Mouse (Mus musculus) heart, embryonic 10.5 days (tissue): ENCODE measurements around the gene Olfr97. TPM values are rescaled to one million over a fixed set of nuclear protein-coding genes. Genes with fewer than 3 reads are reported as not detected.
A peak's percentile ranks its signal among the peaks of the same experiment; 100 is the strongest.

Source experiments
- DNase-seq: peaks from one replicate; pipeline ENCODE4 v3.0.0-alpha.2; 2017; ENCODE audit warnings: low spot score
- H3K27ac ChIP-seq: fragments of 300-500 bp; sonication (generic); 2 replicates; pipeline ENCODE4 v1.5.1; 2016; ENCODE audit warnings: mild to moderate bottlenecking
- H3K27me3 ChIP-seq: fragments of 300-500 bp; sonication (generic); 2 replicates; pipeline ENCODE4 v1.6.1; 2016; ENCODE audit warnings: mild to moderate bottlenecking; ENCODE audit not compliant: poor library complexity, insufficient read depth, severe bottlenecking
- H3K36me3 ChIP-seq: fragments of 300-500 bp; sonication (generic); 2 replicates; pipeline ENCODE4 v1.6.1; 2016; ENCODE audit warnings: mild to moderate bottlenecking, moderate library complexity
- H3K4me1 ChIP-seq: fragments of 300-500 bp; sonication (generic); 2 replicates; pipeline ENCODE4 v1.6.1; 2016; ENCODE audit warnings: mild to moderate bottlenecking
- H3K4me3 ChIP-seq: fragments of 300-500 bp; sonication (generic); 2 replicates; pipeline ENCODE4 v1.5.1; 2016; ENCODE audit warnings: mild to moderate bottlenecking, moderate library complexity
- H3K9me3 ChIP-seq: fragments of 300-500 bp; sonication (generic); 2 replicates; pipeline ENCODE4 v1.6.1; 2016; ENCODE audit warnings: mild to moderate bottlenecking, moderate library complexity
- WGBS: fragments of 180-500 bp; shearing (Covaris S2); methylation state at CpG from one replicate; pipeline ENCODE4 v1.1.7; 2016; 5-methylcytosine and 5-hydroxymethylcytosine counted together
- polyA plus RNA-seq: library from polyadenylated mRNA; unstranded; fragments of >200 nt; fragmentation: Nextera tagmentation; extraction: Ambion mirVana; gene quantifications from 2 replicates; pipeline ENCODE4 v1.2.1, GENCODE M21; 2016

Olfr97 gene
- polyA plus RNA-seq, 1 experiment from 2014 or later: not detected

DNA sequence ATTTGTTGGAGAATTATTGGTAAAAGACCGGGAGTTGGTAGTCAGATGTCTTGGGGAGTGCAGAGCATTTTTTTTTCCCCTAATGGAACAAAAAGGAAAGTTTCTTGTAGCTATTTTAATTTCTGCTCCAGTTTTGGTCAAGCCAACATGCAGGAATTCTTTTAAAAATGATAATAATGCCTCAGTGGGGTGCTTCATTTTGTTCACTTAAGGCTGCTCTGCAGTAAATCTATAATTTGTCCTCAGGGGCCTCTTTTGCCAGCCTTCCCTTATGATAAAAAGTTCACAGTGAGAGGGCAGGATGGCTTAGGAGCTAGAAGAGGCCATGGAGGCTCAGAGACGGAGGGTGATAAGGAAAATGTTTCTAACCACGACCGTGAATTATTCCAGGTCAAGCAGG is 17.3 kb downstream of the Olfr97 start, which contains the start of gene Olfr96:
TSS of gene Olfr96 (plus strand) at position 301 of the 400 bp plus-strand sequence.
- 59% methylated on average over 4 of the region's 4 CpGs for WGBS
- Histone ChIP-seq H3K9me3 (no peaks in the 10 kb centered on the region), H3K4me3 (no peak within 1 kb of the TSS), H3K27ac (no peak within 1 kb of the TSS), H3K27me3 (no peaks in the 10 kb centered on the region), H3K4me1 (no peaks in the 10 kb centered on the region), H3K36me3 (no peaks in the 10 kb centered on the region)
- DNase-seq: no peak

DNA sequence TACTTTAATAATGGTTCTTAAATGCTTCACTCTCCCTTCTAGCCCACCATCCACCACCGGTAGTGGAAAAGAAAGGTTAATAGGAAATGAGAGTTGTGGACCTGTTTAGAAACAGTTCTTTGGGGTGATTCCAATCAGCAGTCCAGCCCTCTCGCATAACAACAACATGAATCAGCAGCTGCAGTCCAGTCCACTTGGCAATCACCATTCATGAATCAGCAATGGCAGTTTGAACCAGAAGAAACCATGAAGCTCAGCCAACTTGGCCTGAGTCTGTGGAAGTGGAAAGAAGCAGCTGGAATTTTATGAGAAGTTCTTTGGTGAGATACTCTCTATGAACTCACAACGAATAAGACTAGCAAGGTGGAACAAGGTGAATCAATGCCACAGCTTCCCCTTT is 18.6 kb downstream of the Olfr97 start:
- Histone ChIP-seq H3K9me3 (no peaks in the 10 kb centered on the region), H3K27ac (no peak overlapping the region), H3K4me1 (no peaks in the 10 kb centered on the region), H3K27me3 (no peaks in the 10 kb centered on the region), H3K36me3 (no peaks in the 10 kb centered on the region), H3K4me3 (no peak overlapping the region)
- 71% methylated on average over 3 of the region's 3 CpGs for WGBS
- DNase-seq: no peak

DNA sequence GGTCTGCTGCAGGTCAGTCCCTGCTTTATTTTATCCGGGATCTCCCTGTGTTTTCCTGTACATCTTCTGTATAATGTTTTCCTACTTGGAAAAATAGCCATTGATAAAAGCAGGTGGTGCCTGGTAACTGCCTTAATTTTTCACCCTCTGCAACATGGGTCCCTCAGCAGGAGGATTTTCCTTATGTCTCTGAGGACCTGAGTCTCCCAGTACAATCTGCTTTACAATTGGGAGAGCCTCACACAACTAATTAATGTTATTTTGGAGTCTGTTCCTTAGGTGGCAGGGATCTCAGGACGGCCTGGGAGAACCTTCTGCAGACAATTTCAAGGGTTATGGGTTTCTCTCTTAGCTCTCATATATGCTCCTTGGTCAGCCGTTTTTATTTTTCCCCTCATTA is 24.1 kb downstream of the Olfr97 start, which contains the start of gene Olfr95:
TSS of gene Olfr95 (minus strand) at position 101 of the 400 bp plus-strand sequence.
- Histone ChIP-seq H3K27me3 (peaks cover 24% of the 10 kb centered on the region), H3K27ac (no peak within 1 kb of the TSS), H3K4me3 (no peak within 1 kb of the TSS), H3K4me1 (peaks cover 7% of the 10 kb centered on the region), H3K36me3 (no peaks in the 10 kb centered on the region), H3K9me3 (no peaks in the 10 kb centered on the region)
- no peak for DNase-seq
- 72% methylated on average over 3 of the region's 3 CpGs for WGBS

DNA sequence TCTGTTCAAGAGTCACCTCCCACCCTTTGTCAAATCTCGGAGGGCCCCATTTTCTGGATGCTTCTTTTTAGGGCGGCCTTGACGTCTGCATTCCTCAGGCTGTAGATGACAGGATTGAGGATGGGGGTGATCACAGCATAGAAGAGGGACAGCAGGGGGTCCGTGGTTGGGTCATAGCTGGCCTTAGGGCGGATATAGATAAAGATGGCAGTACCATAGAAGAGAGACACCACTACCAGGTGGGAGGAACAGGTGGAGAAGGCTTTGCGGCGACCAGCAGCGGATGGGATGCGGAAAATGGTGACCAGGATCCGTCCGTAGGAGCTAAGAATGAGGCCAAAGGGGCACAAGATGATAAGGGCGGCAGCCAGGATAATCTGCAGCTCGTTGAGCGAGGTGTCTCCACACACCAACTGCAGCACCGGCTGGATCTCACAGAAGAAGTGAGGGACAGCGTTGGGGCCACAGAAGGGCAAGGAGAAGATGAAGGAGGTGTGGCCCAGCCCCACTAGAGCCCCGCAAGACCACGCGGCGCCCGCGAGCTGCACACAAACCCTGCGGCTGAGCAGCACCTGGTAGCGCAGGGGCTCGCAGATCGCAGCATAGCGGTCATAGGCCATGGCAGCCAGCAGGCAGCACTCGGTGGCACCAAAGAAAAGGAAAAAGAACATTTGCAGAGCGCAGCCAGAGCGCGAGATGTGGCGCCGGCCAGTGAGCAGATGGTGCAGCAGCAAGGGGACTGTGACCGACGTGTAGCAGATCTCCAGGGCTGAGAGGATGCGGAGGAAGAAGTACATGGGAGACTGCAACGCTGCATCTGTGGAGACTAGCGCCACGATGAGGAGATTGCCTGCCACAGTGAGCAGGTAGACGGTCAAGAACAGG is 26.0 kb downstream of the Olfr97 start:
- no peak overlapping the region for H3K27ac ChIP-seq
- no peak for DNase-seq
- H3K9me3 ChIP-seq: no peaks in the 10 kb centered on the region
- peaks cover 27% of the 10 kb centered on the region for H3K27me3 ChIP-seq
- peaks cover 7% of the 10 kb centered on the region for H3K4me1 ChIP-seq
- WGBS: 13% methylated on average over 40 of the region's 40 CpGs
- no peaks in the 10 kb centered on the region for H3K36me3 ChIP-seq
- peak overlapping the region; percentile 56 for H3K4me3 ChIP-seq

GRCm38 (mm10) chr17:37203917-37204236 is 33.3 kb downstream of the Olfr97 start:
- 31% methylated on average over 3 of the region's 3 CpGs for WGBS
- Histone ChIP-seq H3K4me3 (no peak overlapping the region), H3K27me3 (peaks cover 14% of the 10 kb centered on the region; the same call in 1 of the 2 replicates), H3K9me3 (no peaks in the 10 kb centered on the region), H3K27ac (no peak overlapping the region), H3K36me3 (no peaks in the 10 kb centered on the region), H3K4me1 (no peaks in the 10 kb centered on the region)
- DNase-seq: no peak

DNA sequence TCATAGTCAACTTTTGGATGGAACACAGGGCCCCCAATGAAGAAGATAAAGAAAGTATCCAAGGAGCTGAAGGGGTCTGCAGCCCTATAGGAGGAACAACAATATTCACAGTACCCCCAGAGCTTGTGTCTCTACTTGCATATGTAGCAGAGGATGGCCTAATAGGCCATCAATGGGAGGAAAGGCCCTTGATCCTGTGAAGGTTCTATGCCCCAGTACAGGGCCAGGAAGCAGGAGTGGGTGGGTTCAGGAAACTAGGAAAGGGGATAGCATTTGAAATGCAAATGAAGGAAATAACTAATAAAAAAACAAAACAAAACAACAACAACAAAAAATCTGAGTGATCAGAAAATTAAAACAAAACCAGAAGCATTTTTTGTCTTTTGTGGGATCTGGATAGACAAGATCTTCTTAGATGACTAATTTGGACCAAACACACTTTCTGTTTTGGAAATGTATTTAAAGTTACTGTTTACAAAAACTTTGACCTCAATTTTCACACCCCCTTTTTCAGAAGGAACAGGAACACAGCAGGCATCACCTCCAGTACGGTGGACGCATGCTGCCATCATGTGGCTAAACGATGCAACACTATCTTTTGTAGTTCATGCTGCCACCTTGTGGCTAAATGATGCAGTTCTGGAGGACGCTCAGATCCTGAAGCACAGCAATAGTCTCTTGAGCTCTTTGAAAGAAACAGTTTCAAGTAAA is 33.8 kb downstream of the Olfr97 start:
- no peaks in the 10 kb centered on the region for H3K9me3 ChIP-seq
- DNase-seq: peak; percentile 87
- H3K4me1 ChIP-seq: no peaks in the 10 kb centered on the region
- WGBS: under 1% methylated on average over 4 of the region's 4 CpGs
- peaks cover 19% of the 10 kb centered on the region for H3K27me3 ChIP-seq
- H3K27ac ChIP-seq: no peak overlapping the region
- H3K36me3 ChIP-seq: no peaks in the 10 kb centered on the region
- H3K4me3 ChIP-seq: no peak overlapping the region

- H3K9me3 ChIP-seq: no peaks in the 10 kb centered on the region
- no peak within 1 kb of the TSS for H3K27ac ChIP-seq
- no peak within 1 kb of the TSS for H3K4me3 ChIP-seq
- H3K27me3 ChIP-seq: peaks cover 42% of the 10 kb centered on the region
- DNase-seq: no peak
- WGBS: 78% methylated on average over 2 of the region's 2 CpGs
- H3K4me1 ChIP-seq: peaks cover 10% of the 10 kb centered on the region; the same call in 1 of the 2 replicates
- H3K36me3 ChIP-seq: no peaks in the 10 kb centered on the region
These were observed 36.2 kb downstream of the Olfr97 start, which contains the start of gene Olfr94 for GRCm38 (mm10) chr17:37200894-37201293. Gene Olfr94 (minus strand): TSS chr17:37200994.

GRCm38 (mm10) chr17:37196845-37197724 is 40.0 kb downstream of the Olfr97 start:
- WGBS: 1% methylated on average over 77 of the region's 77 CpGs
- Histone ChIP-seq H3K27me3 (peaks cover 60% of the 10 kb centered on the region), H3K4me3 (peak overlapping the region; percentile 67)

GRCm38 (mm10) chr17:37194782-37195181 is 42.3 kb downstream of the Olfr97 start:
- WGBS: 86% methylated on average over 5 of the region's 5 CpGs
- no peaks in the 10 kb centered on the region for H3K36me3 ChIP-seq
- DNase-seq: no peak
- peaks cover 10% of the 10 kb centered on the region; the same call in 1 of the 2 replicates for H3K4me1 ChIP-seq
- peaks cover 56% of the 10 kb centered on the region for H3K27me3 ChIP-seq
- no peak overlapping the region for H3K4me3 ChIP-seq
- H3K27ac ChIP-seq: no peak overlapping the region
- H3K9me3 ChIP-seq: no peaks in the 10 kb centered on the region

More at GRCm38 (mm10) chr17:37196845-37197724, 40.0 kb downstream of the Olfr97 start:
- Histone ChIP-seq H3K27ac (no peak overlapping the region), H3K4me1 (peaks cover 10% of the 10 kb centered on the region; the same call in 1 of the 2 replicates), H3K9me3 (no peaks in the 10 kb centered on the region), H3K36me3 (no peaks in the 10 kb centered on the region)
- DNase-seq: no peak

GRCm38 (mm10) chr17:37193656-37194055 is 43.5 kb downstream of the Olfr97 start, which contains the start of gene Ubd:
Gene Ubd (plus strand): TSS chr17:37193892.
- Histone ChIP-seq H3K36me3 (no peaks in the 10 kb centered on the region), H3K27me3 (peaks cover 46% of the 10 kb centered on the region), H3K9me3 (no peaks in the 10 kb centered on the region), H3K4me1 (peaks cover 10% of the 10 kb centered on the region; the same call in 1 of the 2 replicates), H3K4me3 (no peak within 1 kb of the TSS), H3K27ac (no peak within 1 kb of the TSS)
- 77% methylated on average over 2 of the region's 2 CpGs for WGBS
- no peak for DNase-seq

GRCm38 (mm10) chr17:37193032-37193431 is 44.1 kb downstream of the Olfr97 start:
- no peaks in the 10 kb centered on the region for H3K9me3 ChIP-seq
- H3K27me3 ChIP-seq: peaks cover 39% of the 10 kb centered on the region
- no peak overlapping the region for H3K27ac ChIP-seq
- H3K4me3 ChIP-seq: no peak overlapping the region
- no peak for DNase-seq
- peaks cover 10% of the 10 kb centered on the region; the same call in 1 of the 2 replicates for H3K4me1 ChIP-seq
- H3K36me3 ChIP-seq: no peaks in the 10 kb centered on the region

- H3K27me3 ChIP-seq: peaks cover 18% of the 10 kb centered on the region; the same call in 1 of the 2 replicates
- no peak overlapping the region for H3K4me3 ChIP-seq
- H3K36me3 ChIP-seq: no peaks in the 10 kb centered on the region
- DNase-seq: no peak
- H3K27ac ChIP-seq: no peak overlapping the region
- no peaks in the 10 kb centered on the region for H3K4me1 ChIP-seq
- H3K9me3 ChIP-seq: no peaks in the 10 kb centered on the region
- WGBS: 36% methylated on average over 2 of the region's 2 CpGs
These were observed 46.4 kb downstream of the Olfr97 start for GRCm38 (mm10) chr17:37190711-37191110.
